Mouse (Mus musculus) heart, embryonic 10.5 days (tissue): ENCODE results near the gene Adcy5. TPM values are rescaled to one million over a fixed set of nuclear protein-coding genes. Genes with fewer than 3 reads are reported as not detected.

Experiments used
- DNase-seq: peaks from one replicate; pipeline ENCODE4 v3.0.0-alpha.2; 2017; ENCODE audit warnings: low spot score
- H3K27ac ChIP-seq: fragments of 300-500 bp; sonication (generic); 2 replicates; pipeline ENCODE4 v1.5.1; 2016; ENCODE audit warnings: mild to moderate bottlenecking
- H3K27me3 ChIP-seq: fragments of 300-500 bp; sonication (generic); 2 replicates; pipeline ENCODE4 v1.6.1; 2016; ENCODE audit warnings: mild to moderate bottlenecking; ENCODE audit not compliant: poor library complexity, insufficient read depth, severe bottlenecking
- H3K36me3 ChIP-seq: fragments of 300-500 bp; sonication (generic); 2 replicates; pipeline ENCODE4 v1.6.1; 2016; ENCODE audit warnings: mild to moderate bottlenecking, moderate library complexity
- H3K4me1 ChIP-seq: fragments of 300-500 bp; sonication (generic); 2 replicates; pipeline ENCODE4 v1.6.1; 2016; ENCODE audit warnings: mild to moderate bottlenecking
- H3K4me3 ChIP-seq: fragments of 300-500 bp; sonication (generic); 2 replicates; pipeline ENCODE4 v1.5.1; 2016; ENCODE audit warnings: mild to moderate bottlenecking, moderate library complexity
- H3K9me3 ChIP-seq: fragments of 300-500 bp; sonication (generic); 2 replicates; pipeline ENCODE4 v1.6.1; 2016; ENCODE audit warnings: mild to moderate bottlenecking, moderate library complexity
- WGBS: fragments of 180-500 bp; shearing (Covaris S2); methylation state at CpG from one replicate; pipeline ENCODE4 v1.1.7; 2016; 5-methylcytosine and 5-hydroxymethylcytosine counted together
- polyA plus RNA-seq: library from polyadenylated mRNA; unstranded; fragments of >200 nt; fragmentation: Nextera tagmentation; extraction: Ambion mirVana; gene quantifications from 2 replicates; pipeline ENCODE4 v1.2.1, GENCODE M21; 2016

Gene Adcy5
- polyA plus RNA-seq, 1 experiment from 2014 or later: 3.8 TPM

GRCm38 (mm10) chr16:35164361-35165224 lies 9.9 kb downstream of the Adcy5 start:
- Histone ChIP-seq H3K9me3 (no peaks in the 10 kb centered on the region), H3K27ac (peak overlapping the region; percentile 49; the same call in 1 of the 2 replicates), H3K27me3 (peaks cover 5% of the 10 kb centered on the region; the same call in 1 of the 2 replicates), H3K36me3 (peaks cover 3% of the 10 kb centered on the region), H3K4me1 (peaks cover 51% of the 10 kb centered on the region), H3K4me3 (no peak overlapping the region)
- WGBS: 35% methylated on average over 18 of the region's 19 CpGs
- DNase-seq: no peak

- Histone ChIP-seq H3K4me1 (peaks cover 44% of the 10 kb centered on the region), H3K27me3 (no peaks in the 10 kb centered on the region; the same call in 1 of the 2 replicates), H3K36me3 (peaks cover 8% of the 10 kb centered on the region), H3K27ac (no peak overlapping the region), H3K9me3 (no peaks in the 10 kb centered on the region), H3K4me3 (no peak overlapping the region)
- WGBS: 72% methylated on average over 6 of the region's 6 CpGs
- DNase-seq: no peak
Measured at GRCm38 (mm10) chr16:35165361-35165760, 10.7 kb downstream of the Adcy5 start.

- Histone ChIP-seq H3K9me3 (no peaks in the 10 kb centered on the region), H3K27ac (no peak overlapping the region), H3K36me3 (peaks cover 8% of the 10 kb centered on the region), H3K4me1 (peaks cover 42% of the 10 kb centered on the region), H3K4me3 (no peak overlapping the region), H3K27me3 (no peaks in the 10 kb centered on the region; the same call in 1 of the 2 replicates)
- no peak for DNase-seq
- WGBS: 69% methylated on average over 3 of the region's 3 CpGs
Measured at GRCm38 (mm10) chr16:35165788-35166187, 11.1 kb downstream of the Adcy5 start.

GRCm38 (mm10) chr16:35169431-35169830 lies 14.8 kb downstream of the Adcy5 start:
- Histone ChIP-seq H3K36me3 (peaks cover 8% of the 10 kb centered on the region), H3K27me3 (no peaks in the 10 kb centered on the region; the same call in 1 of the 2 replicates)

GRCm38 (mm10) chr16:35172195-35172594 lies 17.5 kb downstream of the Adcy5 start:
- 0 out of 2 replicates have a peak, but pooled peaks cover 4% of the 10 kb centered on the region for H3K27me3 ChIP-seq
- DNase-seq: no peak
- peaks cover 8% of the 10 kb centered on the region for H3K36me3 ChIP-seq
- H3K4me3 ChIP-seq: no peak overlapping the region
- 80% methylated on average over 5 of the region's 5 CpGs for WGBS
- no peaks in the 10 kb centered on the region for H3K9me3 ChIP-seq
- H3K4me1 ChIP-seq: peaks cover 34% of the 10 kb centered on the region
- no peak overlapping the region for H3K27ac ChIP-seq

More at GRCm38 (mm10) chr16:35169431-35169830, 14.8 kb downstream of the Adcy5 start:
- DNase-seq: no peak
- Histone ChIP-seq H3K4me1 (peaks cover 39% of the 10 kb centered on the region), H3K4me3 (no peak overlapping the region), H3K27ac (no peak overlapping the region), H3K9me3 (no peaks in the 10 kb centered on the region)
- 61% methylated on average over 7 of the region's 7 CpGs for WGBS

GRCm38 (mm10) chr16:35178516-35178915 lies 23.8 kb downstream of the Adcy5 start:
- H3K9me3 ChIP-seq: no peaks in the 10 kb centered on the region
- no peak overlapping the region for H3K4me3 ChIP-seq
- peaks cover 11% of the 10 kb centered on the region; the same call in 1 of the 2 replicates for H3K36me3 ChIP-seq
- H3K27me3 ChIP-seq: peaks cover 16% of the 10 kb centered on the region; the same call in 1 of the 2 replicates
- H3K4me1 ChIP-seq: peaks cover 41% of the 10 kb centered on the region
- WGBS: 78% methylated on average over 3 of the region's 3 CpGs
- H3K27ac ChIP-seq: no peak overlapping the region
- no peak for DNase-seq

GRCm38 (mm10) chr16:35179082-35179481 lies 24.4 kb downstream of the Adcy5 start:
- peaks cover 39% of the 10 kb centered on the region for H3K4me1 ChIP-seq
- DNase-seq: no peak

GRCm38 (mm10) chr16:35183161-35183560 lies 28.5 kb downstream of the Adcy5 start:
- H3K27ac ChIP-seq: no peak overlapping the region
- no peaks in the 10 kb centered on the region for H3K9me3 ChIP-seq
- peaks cover 3% of the 10 kb centered on the region; the same call in 1 of the 2 replicates for H3K27me3 ChIP-seq
- H3K4me1 ChIP-seq: peaks cover 34% of the 10 kb centered on the region
- no peak overlapping the region for H3K4me3 ChIP-seq
- H3K36me3 ChIP-seq: peaks cover 15% of the 10 kb centered on the region; the same call in 1 of the 2 replicates
- 76% methylated on average over 11 of the region's 11 CpGs for WGBS
- DNase-seq: no peak

More at GRCm38 (mm10) chr16:35179082-35179481, 24.4 kb downstream of the Adcy5 start:
- no peak overlapping the region for H3K4me3 ChIP-seq
- H3K27me3 ChIP-seq: peaks cover 16% of the 10 kb centered on the region; the same call in 1 of the 2 replicates
- H3K9me3 ChIP-seq: no peaks in the 10 kb centered on the region
- WGBS: 80% methylated on average over 8 of the region's 8 CpGs
- H3K27ac ChIP-seq: no peak overlapping the region
- H3K36me3 ChIP-seq: peaks cover 11% of the 10 kb centered on the region; the same call in 1 of the 2 replicates

- Histone ChIP-seq H3K27ac (no peak overlapping the region), H3K4me3 (no peak overlapping the region), H3K9me3 (no peaks in the 10 kb centered on the region), H3K36me3 (peaks cover 4% of the 10 kb centered on the region; the same call in 1 of the 2 replicates), H3K4me1 (peaks cover 49% of the 10 kb centered on the region), H3K27me3 (no peaks in the 10 kb centered on the region)
- DNase-seq: no peak
- 82% methylated on average over 4 of the region's 4 CpGs for WGBS
Measured at GRCm38 (mm10) chr16:35188111-35188510, 33.4 kb downstream of the Adcy5 start.

GRCm38 (mm10) chr16:35189420-35190141 lies 34.9 kb downstream of the Adcy5 start:
- Histone ChIP-seq H3K4me1 (peaks cover 55% of the 10 kb centered on the region), H3K27ac (peak overlapping the region; percentile 30; the same call in 1 of the 2 replicates)
- 70% methylated on average over 11 of the region's 11 CpGs for WGBS

GRCm38 (mm10) chr16:35190777-35191176 lies 36.1 kb downstream of the Adcy5 start:
- H3K27me3 ChIP-seq: no peaks in the 10 kb centered on the region
- H3K4me3 ChIP-seq: no peak overlapping the region
- H3K4me1 ChIP-seq: peaks cover 49% of the 10 kb centered on the region
- no peaks in the 10 kb centered on the region for H3K9me3 ChIP-seq
- WGBS: 78% methylated on average over 7 of the region's 7 CpGs
- peaks cover 4% of the 10 kb centered on the region; the same call in 1 of the 2 replicates for H3K36me3 ChIP-seq
- no peak overlapping the region for H3K27ac ChIP-seq
- DNase-seq: no peak

More at GRCm38 (mm10) chr16:35189420-35190141, 34.9 kb downstream of the Adcy5 start:
- no peak for DNase-seq
- Histone ChIP-seq H3K9me3 (no peaks in the 10 kb centered on the region), H3K27me3 (no peaks in the 10 kb centered on the region), H3K4me3 (no peak overlapping the region), H3K36me3 (peaks cover 4% of the 10 kb centered on the region; the same call in 1 of the 2 replicates)

- no peak for DNase-seq
- H3K27me3 ChIP-seq: no peaks in the 10 kb centered on the region
- H3K27ac ChIP-seq: peak overlapping the region; percentile 43; the same call in 1 of the 2 replicates
- no peaks in the 10 kb centered on the region for H3K9me3 ChIP-seq
- WGBS: 71% methylated on average over 7 of the region's 7 CpGs
- peaks cover 49% of the 10 kb centered on the region for H3K4me1 ChIP-seq
- H3K36me3 ChIP-seq: 0 out of 2 replicates have a peak, but pooled peaks cover under 1% of the 10 kb centered on the region
- H3K4me3 ChIP-seq: no peak overlapping the region
Measured at GRCm38 (mm10) chr16:35191271-35191670, 36.6 kb downstream of the Adcy5 start.
